Mouse (Mus musculus) inflammation-experienced regulatory T-cells, adult 6 months (primary cell): ENCODE measurements around the gene Zfp790. TPM values are rescaled to one million over a fixed set of nuclear protein-coding genes. Genes with fewer than 3 reads are reported as not detected.
"Not testable (repeated sequence)": the region's sequence is repeated elsewhere in the genome, so short reads cannot be mapped to it uniquely, and the experiment has no call there.

Experiments
- ATAC-seq: one replicate; pipeline ENCODE4 v1.8.0; 2017
- polyA plus RNA-seq, 3 experiments: library from polyadenylated mRNA; unstranded; fragments of 100-300 nt; shearing (Covaris generic); gene quantifications; one replicate each; pipeline ENCODE4 v1.2.1; 2017

The Zfp790 gene
- polyA plus RNA-seq, 3 experiments from 2014 or later, result 16.3 to 19.1 (median 16.9) TPM

GRCm38 (mm10) chr7:29844616-29845015, 28.7 kb downstream of the Zfp790 start:
- no peak for ATAC-seq

- no peak for ATAC-seq
Observed at GRCm38 (mm10) chr7:29852831-29853218, 36.9 kb downstream of the Zfp790 start.

- peak; percentile 98 for ATAC-seq
Observed at GRCm38 (mm10) chr7:29853219-29853842, 37.4 kb downstream of the Zfp790 start, which contains the start of gene Zfp940. Zfp940 (minus strand) TSS chr7:29853669.

DNA sequence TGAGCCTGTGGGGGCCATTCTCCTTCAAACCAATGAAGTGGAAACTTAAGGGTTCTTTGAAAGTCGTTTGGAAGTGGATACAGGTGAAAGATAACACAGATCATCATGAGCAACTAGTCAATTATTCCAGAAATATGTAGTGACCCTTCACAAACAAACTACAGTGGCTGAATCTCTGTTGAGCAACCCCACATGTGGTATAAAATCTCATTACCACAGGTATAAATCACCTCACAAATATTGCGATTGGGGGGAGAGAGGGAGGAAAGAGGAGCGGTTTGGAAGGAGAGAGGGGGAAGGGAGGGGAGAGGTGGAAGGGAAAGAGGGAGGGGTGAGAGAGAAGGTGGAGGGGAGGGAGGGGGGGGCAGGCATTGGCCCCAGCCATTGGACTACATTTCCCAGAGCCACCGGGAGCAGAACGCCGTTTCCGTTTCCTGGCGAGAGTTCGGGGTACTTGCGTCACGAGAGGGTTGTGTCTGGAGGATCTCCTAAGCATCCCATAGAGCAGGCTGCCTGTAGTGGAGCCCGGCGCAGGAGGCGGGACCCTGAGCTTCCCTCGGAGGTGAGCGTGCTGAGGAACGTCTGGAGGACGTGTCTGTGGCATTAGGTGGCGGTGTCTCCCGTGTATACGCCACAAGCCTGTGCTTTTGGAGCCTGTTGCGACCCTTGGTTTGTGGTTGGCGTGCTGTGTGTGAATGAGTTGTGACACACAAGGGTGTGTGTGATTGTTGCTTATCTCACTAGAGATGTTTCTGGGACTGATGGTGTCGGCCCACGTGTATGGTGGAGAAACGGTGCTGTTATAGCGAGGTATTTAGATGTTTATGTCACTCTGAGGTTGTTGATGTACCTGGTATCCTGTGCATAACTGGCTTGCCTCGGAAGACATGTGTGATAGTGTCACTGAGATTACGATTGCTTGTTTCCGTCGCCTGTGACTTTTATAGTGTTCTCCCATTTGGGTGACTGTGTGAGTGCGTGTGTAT, 43.9 kb downstream of the Zfp790 start, which contains the start of gene Zfp420:
Gene Zfp420, plus strand, starts transcription at position 448 of the 986 bp plus-strand sequence.
- peak; percentile 100 for ATAC-seq

- no peak for ATAC-seq
Observed at GRCm38 (mm10) chr7:29861660-29862059, 45.7 kb downstream of the Zfp790 start.

- ATAC-seq, result no peak
Observed at GRCm38 (mm10) chr7:29874256-29874655, 58.3 kb downstream of the Zfp790 start.

DNA sequence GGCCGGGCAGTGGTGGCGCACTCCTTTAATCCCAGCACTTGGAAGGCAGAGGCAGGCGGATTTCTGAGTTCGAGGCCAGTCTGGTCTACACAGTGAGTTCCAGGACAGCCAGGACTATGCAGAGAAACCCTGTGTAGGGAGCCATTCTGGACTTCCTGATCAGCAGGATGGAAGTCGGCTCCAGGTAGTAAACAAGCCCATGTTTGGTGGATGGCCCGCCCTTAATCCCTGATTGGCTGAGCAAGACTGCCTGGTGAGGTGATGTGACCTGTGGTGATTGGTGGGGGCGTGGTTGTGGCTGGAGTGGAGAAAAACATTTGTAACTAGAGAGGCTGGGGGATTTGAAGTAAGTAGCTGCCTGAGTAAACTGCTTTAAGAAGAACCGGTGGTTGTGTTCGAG, 61.6 kb downstream of the Zfp790 start:
- not testable (repeated sequence) for ATAC-seq

DNA sequence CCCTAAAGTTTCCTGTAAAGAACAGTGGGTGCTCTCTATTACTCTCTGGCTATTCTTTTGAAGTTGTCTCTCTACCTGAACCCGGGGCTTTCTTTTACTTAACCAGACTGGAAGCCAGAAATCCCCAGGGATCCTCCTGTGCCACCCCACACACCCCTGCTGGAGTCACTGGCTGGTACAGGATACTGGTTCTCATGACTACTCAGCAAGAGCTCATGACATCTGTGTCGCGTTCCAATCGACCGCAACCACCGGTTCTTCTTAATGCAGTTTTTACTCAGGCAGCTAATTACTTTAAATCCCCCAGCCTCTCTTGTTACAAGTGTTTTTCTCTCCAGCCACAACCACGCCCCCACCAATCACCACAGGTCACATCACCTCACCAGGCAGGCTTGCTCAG, 64.1 kb downstream of the Zfp790 start:
- no peak for ATAC-seq

Other genes with a start within 250 kb of the Zfp790 start
- not detected for gene Catsperg2, start 89.1 kb upstream of the Zfp790 start, polyA plus RNA-seq
- 10 to 100 TPM; 14.0 to 17.9 (median 14.8) TPM for gene Zfp84, start 47.6 kb upstream of the Zfp790 start, polyA plus RNA-seq
- gene Zfp30, start 32.1 kb upstream of the Zfp790 start, polyA plus RNA-seq, result under 1 TPM; 0.28 to 0.36 (median 0.35) TPM
- 1 to 10 TPM; 3.5 to 6.8 (median 4.8) TPM for gene Zfp940, start 37.6 kb downstream of the Zfp790 start, polyA plus RNA-seq
- 1 to 10 TPM; 2.7 to 9.2 (median 8.2) TPM for gene Zfp420, start 43.9 kb downstream of the Zfp790 start, polyA plus RNA-seq
- 1 to 10 TPM; 5.8 to 8.4 (median 7.1) TPM for gene Zfp27, start 90.5 kb downstream of the Zfp790 start, polyA plus RNA-seq
- 1 to 10 TPM in 1 of 3 experiments, under 1 TPM in 2; 0.63 to 1.0 (median 0.80) TPM for gene Zfp383, start 92.1 kb downstream of the Zfp790 start, polyA plus RNA-seq
- gene Zfp74, start 138.0 kb downstream of the Zfp790 start, polyA plus RNA-seq, result 1 to 10 TPM; 3.8 to 4.7 (median 4.6) TPM
- 1 to 10 TPM; 1.8 to 2.0 (median 2.0) TPM for gene Zfp568, start 167.8 kb downstream of the Zfp790 start, polyA plus RNA-seq
- 1 to 10 TPM; 4.4 to 7.2 (median 5.8) TPM for gene Zfp14, start 235.3 kb downstream of the Zfp790 start, polyA plus RNA-seq